8 mouse cellular contexts compared by ENCODE assay signal in genomic region chr10:79554330-79555237, GRCm38 (mm10). TPM values are rescaled to one million over a fixed set of nuclear protein-coding genes. Genes with fewer than 3 reads are reported as not detected.
DNase-seq lines count a peak whose midpoint lies in the region; ATAC-seq lines count a peak whose summit lies in the region.

Gene Mier2 (minus strand): TSS chr10:79555199.

- H3K27ac ChIP-seq in hindbrain, embryonic 14.5 days, result no peak within 1 kb of the TSS

- under 1% methylated on average over 86 of the region's 108 CpGs for WGBS in hindbrain, embryonic 14.5 days

- H3K36me3 ChIP-seq in hindbrain, embryonic 14.5 days (replicated peaks; ENCODE audit: control insufficient read depth, insufficient read depth), result peaks cover 7% of the 10 kb centered on the region

- H3K27me3 ChIP-seq in hindbrain, embryonic 14.5 days (ENCODE audit: control insufficient read depth, insufficient read depth, low read length), result no peaks in the 10 kb centered on the region

- ATAC-seq in hindbrain, embryonic 14.5 days (ENCODE audit: low FRiP score), result peak; percentile 91

- H3K9me3 ChIP-seq in hindbrain, embryonic 14.5 days (ENCODE audit: control insufficient read depth, low read length), result no peaks in the 10 kb centered on the region

- peak within 1 kb of the TSS; percentile 97 for H3K4me3 ChIP-seq in hindbrain, embryonic 14.5 days (replicated peaks; ENCODE audit: low read length)

- H3K4me2 ChIP-seq in hindbrain, embryonic 14.5 days (replicated peaks), result peak within 1 kb of the TSS; percentile 93

- H3K4me1 ChIP-seq in hindbrain, embryonic 14.5 days (replicated peaks; ENCODE audit: control insufficient read depth, insufficient read depth, low read length), result peaks cover 19% of the 10 kb centered on the region

- H3K9ac ChIP-seq in hindbrain, embryonic 14.5 days, result peak within 1 kb of the TSS; percentile 93

- peak; percentile 90 for DNase-seq in R1 (ENCODE audit: low read depth, low spot score)
- DNase-seq in cerebellum, postnatal 10 days, result peak; percentile 92 to 94
- peak; percentile 82 to 85 for DNase-seq in frontal cortex, postnatal 36 days (ENCODE audit: low spot score in 2 of 2)
- DNase-seq in hindbrain, embryonic 14.5 days (ENCODE audit: low spot score), result peak; percentile 78
- DNase-seq in left cerebral cortex, adult 18-20 months (ENCODE audit: low spot score in 2 of 2), result peak; percentile 82 to 90
- DNase-seq in lung, postnatal 4 days, result peak; percentile 84 to 89
- DNase-seq in retina, postnatal 7 days (ENCODE audit: low read depth, low spot score), result peak; percentile 68
- DNase-seq in urinary bladder, adult 18-20 months (ENCODE audit: low spot score in 2 of 2), result peak; percentile 64 to 74

RNA-seq across cellular contexts. Expression of gene Mier2, which starts in this region (rescaled TPM):
- 53.1 and 53.5 TPM in 2 replicates for polyA plus RNA-seq in hindbrain, embryonic 14.5 days (2014; fragmentation: Nextera tagmentation; extraction: Ambion mirVana)
- 10 to 100 TPM; 51.4 to 51.9 TPM for total RNA-seq in left cerebral cortex, adult 18-20 months (2021)
